Mouse (Mus musculus): Measurements from ENCODE around the gene Ppp1r1a. TPM values are rescaled to one million over a fixed set of nuclear protein-coding genes. Genes with fewer than 3 reads are reported as not detected.

Ppp1r1a gene
- polyA plus RNA-seq (2016; fragmentation: Nextera tagmentation; extraction: Ambion mirVana): 57.4 and 77.3 TPM in 2 replicates

DNA sequence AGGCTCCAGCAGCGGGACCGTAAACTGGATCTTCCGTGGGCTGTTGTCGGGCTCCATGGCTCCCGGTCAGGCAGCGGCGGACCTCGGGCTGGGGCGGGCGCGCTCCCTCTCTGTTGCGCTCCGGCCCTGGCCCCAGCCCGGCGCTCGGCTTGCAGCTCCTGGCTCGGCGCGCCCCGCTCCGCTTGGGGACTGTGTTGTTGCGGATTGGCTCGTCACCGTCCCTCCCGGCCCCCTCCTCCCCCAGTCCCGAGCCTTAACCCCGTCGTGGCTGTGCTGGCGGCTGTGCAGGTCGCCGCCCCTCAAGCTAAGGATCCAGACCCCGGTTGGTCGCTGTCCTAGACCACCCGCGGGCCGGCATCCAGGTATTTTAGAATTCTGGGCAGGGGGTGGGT is at the start of gene Ppp1r1a:
Ppp1r1a (minus strand) TSS at position 182 of the 392 bp plus-strand sequence.
- Histone ChIP-seq H3K27ac (peak within 1 kb of the TSS; percentile 89), H3K36me3 (0 out of 2 replicates have a peak, but pooled peaks cover 3% of the 10 kb centered on the region), H3K9me3 (no peaks in the 10 kb centered on the region), H3K4me3 (peak within 1 kb of the TSS; percentile 72), H3K4me1 (peaks cover 44% of the 10 kb centered on the region), H3K27me3 (ENCODE audit: insufficient read depth, poor library complexity, severe bottlenecking) (peaks cover 53% of the 10 kb centered on the region)
- WGBS: under 1% methylated on average over 36 of the region's 36 CpGs
- DNase-seq (ENCODE audit: low spot score): peak; percentile 85

DNA sequence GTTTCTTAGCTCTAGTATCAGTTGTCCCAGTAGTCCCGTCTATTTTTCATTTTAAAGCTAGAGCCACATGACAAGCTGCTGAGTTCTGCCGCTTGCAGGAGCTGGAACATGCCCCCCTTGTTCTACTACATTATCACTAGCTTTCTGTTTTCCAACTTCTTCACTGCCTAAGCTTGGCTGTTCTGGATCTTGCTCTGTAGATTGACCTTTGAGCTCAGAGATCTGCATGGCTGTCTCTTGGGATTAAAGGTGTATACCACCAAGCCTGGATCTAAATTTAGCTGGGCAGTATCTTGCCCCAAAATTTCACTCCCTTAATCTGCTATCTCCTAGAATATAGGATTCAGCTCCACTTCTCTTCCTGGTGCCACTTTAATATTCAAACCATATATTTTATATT is 48.1 kb upstream of the Ppp1r1a start:
- Histone ChIP-seq H3K4me3 (no peak overlapping the region), H3K4me1 (peaks cover 3% of the 10 kb centered on the region; the same call in 1 of the 2 replicates), H3K36me3 (no peaks in the 10 kb centered on the region), H3K27me3 (ENCODE audit: insufficient read depth, poor library complexity, severe bottlenecking) (no peaks in the 10 kb centered on the region), H3K9me3 (no peaks in the 10 kb centered on the region), H3K27ac (no peak overlapping the region)
- 72% methylated on average over 2 of the region's 2 CpGs for WGBS
- DNase-seq (ENCODE audit: low spot score): no peak

GRCm38 (mm10) chr15:103564981-103565380 is 27.2 kb upstream of the Ppp1r1a start, which contains the start of gene Glycam1:
Gene Glycam1 (minus strand): TSS chr15:103565081.
- no peak for DNase-seq (ENCODE audit: low spot score)
- H3K27me3 ChIP-seq (ENCODE audit: insufficient read depth, poor library complexity, severe bottlenecking): no peaks in the 10 kb centered on the region
- H3K27ac ChIP-seq: no peak within 1 kb of the TSS

DNA sequence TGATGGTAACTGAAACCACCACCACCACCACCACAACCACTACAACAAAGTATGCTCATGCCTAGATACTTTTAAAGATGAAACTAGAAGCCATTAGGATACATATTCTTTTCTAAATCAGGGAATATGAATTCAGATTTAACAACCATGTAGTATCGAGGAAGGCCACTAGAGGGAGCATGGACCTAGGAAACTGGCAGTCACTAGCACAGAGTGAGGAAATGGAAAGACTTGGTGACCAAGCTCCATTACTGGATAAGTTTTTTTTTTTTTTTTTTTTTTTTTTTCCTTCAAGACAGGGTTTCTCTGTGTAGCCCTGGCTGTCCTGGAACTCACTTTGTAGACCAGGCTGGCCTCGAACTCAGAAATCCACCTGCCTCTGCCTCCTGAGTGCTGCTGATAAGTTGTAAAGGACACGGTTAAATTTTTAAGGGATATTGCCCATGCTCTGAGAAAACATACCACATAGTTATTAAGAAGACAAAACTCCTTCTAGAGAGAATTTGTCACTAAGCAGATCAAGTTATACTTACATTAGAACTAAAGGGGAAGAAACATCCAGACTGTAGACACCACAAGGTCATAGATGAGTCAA is 14.4 kb upstream of the Ppp1r1a start:
- H3K9me3 ChIP-seq: no peaks in the 10 kb centered on the region
- H3K4me1 ChIP-seq: no peaks in the 10 kb centered on the region
- no peak overlapping the region for H3K27ac ChIP-seq
- H3K27me3 ChIP-seq (ENCODE audit: insufficient read depth, poor library complexity, severe bottlenecking): no peaks in the 10 kb centered on the region
- H3K4me3 ChIP-seq: no peak overlapping the region
- no peak for DNase-seq (ENCODE audit: low spot score)
- no peaks in the 10 kb centered on the region for H3K36me3 ChIP-seq
- 47% methylated on average over 3 of the region's 3 CpGs for WGBS

More at GRCm38 (mm10) chr15:103564981-103565380, 27.2 kb upstream of the Ppp1r1a start, which contains the start of gene Glycam1:
- Histone ChIP-seq H3K4me1 (no peaks in the 10 kb centered on the region), H3K4me3 (no peak within 1 kb of the TSS), H3K9me3 (no peaks in the 10 kb centered on the region), H3K36me3 (no peaks in the 10 kb centered on the region)

DNA sequence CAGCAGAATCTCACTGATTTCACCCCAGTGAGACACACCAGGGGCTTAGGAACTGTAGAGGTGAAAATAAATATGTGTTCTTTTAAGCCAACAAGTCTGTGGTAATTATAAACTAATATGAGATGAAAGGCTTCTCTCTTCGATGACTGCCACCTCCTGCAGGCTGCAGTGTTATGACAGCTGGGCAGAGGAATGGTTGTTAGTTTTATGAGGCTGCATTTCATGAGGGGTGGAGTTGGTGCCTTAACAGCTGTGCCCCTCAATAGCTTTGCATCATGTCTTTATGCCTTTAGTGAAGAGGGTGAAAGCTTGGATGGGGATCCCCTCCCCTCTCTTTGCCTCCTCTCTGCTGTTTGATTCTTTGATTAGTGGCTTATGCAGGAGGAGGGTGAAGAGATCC is 13.2 kb upstream of the Ppp1r1a start:
- no peak for DNase-seq (ENCODE audit: low spot score)
- Histone ChIP-seq H3K9me3 (no peaks in the 10 kb centered on the region), H3K36me3 (no peaks in the 10 kb centered on the region), H3K4me1 (no peaks in the 10 kb centered on the region), H3K27ac (no peak overlapping the region), H3K4me3 (no peak overlapping the region), H3K27me3 (ENCODE audit: insufficient read depth, poor library complexity, severe bottlenecking) (no peaks in the 10 kb centered on the region)
- WGBS: 42% methylated on average over 1 of the region's 1 CpGs

- WGBS: 79% methylated on average over 1 of the region's 1 CpGs
- Histone ChIP-seq H3K36me3 (no peaks in the 10 kb centered on the region), H3K4me3 (no peak overlapping the region), H3K4me1 (no peaks in the 10 kb centered on the region), H3K27ac (no peak overlapping the region), H3K27me3 (ENCODE audit: insufficient read depth, poor library complexity, severe bottlenecking) (no peaks in the 10 kb centered on the region), H3K9me3 (no peaks in the 10 kb centered on the region)
- DNase-seq (ENCODE audit: low spot score): no peak
Observed at GRCm38 (mm10) chr15:103549475-103549874, 11.7 kb upstream of the Ppp1r1a start.

DNA sequence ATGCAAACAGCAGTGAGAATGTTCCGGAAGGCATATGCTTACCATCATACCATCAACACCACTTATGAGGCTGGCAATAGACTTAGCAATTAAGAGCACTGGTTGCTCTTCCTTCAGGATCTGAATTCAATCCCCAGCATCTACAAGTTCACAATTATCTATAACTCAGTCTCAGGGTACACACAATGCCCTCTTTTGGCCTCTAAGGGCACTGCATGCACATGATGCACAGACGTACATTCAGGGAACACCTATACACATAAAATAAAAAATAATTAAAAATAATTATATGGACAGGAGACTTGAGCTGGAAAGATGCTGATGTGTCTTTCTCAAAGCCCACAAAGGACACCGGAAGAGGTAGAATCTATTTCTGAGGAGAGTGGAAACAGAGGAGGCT is 10.2 kb upstream of the Ppp1r1a start:
- H3K4me3 ChIP-seq: no peak overlapping the region
- no peaks in the 10 kb centered on the region for H3K9me3 ChIP-seq
- no peaks in the 10 kb centered on the region; the same call in 1 of the 2 replicates for H3K4me1 ChIP-seq
- no peaks in the 10 kb centered on the region for H3K27me3 ChIP-seq (ENCODE audit: insufficient read depth, poor library complexity, severe bottlenecking)
- WGBS: 81% methylated on average over 3 of the region's 3 CpGs
- no peaks in the 10 kb centered on the region for H3K36me3 ChIP-seq
- no peak overlapping the region for H3K27ac ChIP-seq
- DNase-seq (ENCODE audit: low spot score): no peak

GRCm38 (mm10) chr15:103542526-103542925 is 4.7 kb upstream of the Ppp1r1a start:
- no peak overlapping the region for H3K27ac ChIP-seq
- no peaks in the 10 kb centered on the region for H3K36me3 ChIP-seq
- H3K27me3 ChIP-seq (ENCODE audit: insufficient read depth, poor library complexity, severe bottlenecking): peaks cover 25% of the 10 kb centered on the region
- H3K4me1 ChIP-seq: peaks cover 16% of the 10 kb centered on the region
- no peak for DNase-seq (ENCODE audit: low spot score)
- no peak overlapping the region for H3K4me3 ChIP-seq
- H3K9me3 ChIP-seq: no peaks in the 10 kb centered on the region

GRCm38 (mm10) chr15:103540646-103541045 is 2.8 kb upstream of the Ppp1r1a start:
- no peaks in the 10 kb centered on the region for H3K36me3 ChIP-seq
- 65% methylated on average over 1 of the region's 1 CpGs for WGBS
- H3K27me3 ChIP-seq (ENCODE audit: insufficient read depth, poor library complexity, severe bottlenecking): peaks cover 41% of the 10 kb centered on the region
- H3K4me1 ChIP-seq: peaks cover 32% of the 10 kb centered on the region
- H3K27ac ChIP-seq: no peak overlapping the region
- H3K9me3 ChIP-seq: no peaks in the 10 kb centered on the region
- no peak overlapping the region for H3K4me3 ChIP-seq
- peak; percentile 69 for DNase-seq (ENCODE audit: low spot score)

- H3K27ac ChIP-seq: no peak overlapping the region
- no peaks in the 10 kb centered on the region for H3K36me3 ChIP-seq
- no peaks in the 10 kb centered on the region for H3K9me3 ChIP-seq
- H3K4me3 ChIP-seq: no peak overlapping the region
- peaks cover 44% of the 10 kb centered on the region for H3K4me1 ChIP-seq
- WGBS: 65% methylated on average over 2 of the region's 2 CpGs
- peak; percentile 58 for DNase-seq (ENCODE audit: low spot score)
- peaks cover 48% of the 10 kb centered on the region for H3K27me3 ChIP-seq (ENCODE audit: insufficient read depth, poor library complexity, severe bottlenecking)
Observed at GRCm38 (mm10) chr15:103539259-103539658, 1.5 kb upstream of the Ppp1r1a start.

- peak overlapping the region; percentile 72 for H3K4me3 ChIP-seq
- DNase-seq (ENCODE audit: low spot score): peak; percentile 86
- under 1% methylated on average over 37 of the region's 37 CpGs for WGBS
- H3K36me3 ChIP-seq: 0 out of 2 replicates have a peak, but pooled peaks cover 3% of the 10 kb centered on the region
- H3K27ac ChIP-seq: peak overlapping the region; percentile 89
- H3K4me1 ChIP-seq: peaks cover 44% of the 10 kb centered on the region
- no peaks in the 10 kb centered on the region for H3K9me3 ChIP-seq
- H3K27me3 ChIP-seq (ENCODE audit: insufficient read depth, poor library complexity, severe bottlenecking): peaks cover 53% of the 10 kb centered on the region
Observed at GRCm38 (mm10) chr15:103537011-103537821, 587 bp downstream of the Ppp1r1a start.

DNA sequence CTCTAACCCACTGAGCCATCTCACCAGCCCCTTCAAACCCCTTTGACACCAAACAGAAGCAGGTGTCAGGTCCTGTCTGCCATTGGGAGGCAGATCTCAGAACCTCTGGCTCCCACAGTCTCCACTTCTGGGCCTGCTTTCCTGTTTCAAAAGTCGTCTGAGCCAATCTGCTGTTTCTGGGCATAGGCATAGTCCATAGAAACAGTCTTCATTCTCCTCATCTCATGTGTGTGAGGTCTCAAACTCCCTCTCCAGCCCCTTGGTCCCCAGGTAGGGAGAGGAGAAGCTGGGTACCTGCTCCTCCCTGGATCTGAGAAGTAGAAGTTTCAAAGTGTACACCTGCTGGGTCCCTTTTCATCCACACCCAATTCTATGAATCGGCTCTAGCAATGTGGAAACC is 1.3 kb downstream of the Ppp1r1a start:
- Histone ChIP-seq H3K4me3 (peak overlapping the region; percentile 72), H3K4me1 (peaks cover 44% of the 10 kb centered on the region), H3K27ac (peak overlapping the region; percentile 89; the same call in 1 of the 2 replicates), H3K27me3 (ENCODE audit: insufficient read depth, poor library complexity, severe bottlenecking) (peaks cover 53% of the 10 kb centered on the region), H3K36me3 (0 out of 2 replicates have a peak, but pooled peaks cover 3% of the 10 kb centered on the region), H3K9me3 (no peaks in the 10 kb centered on the region)
- 18% methylated on average over 2 of the region's 2 CpGs for WGBS
- DNase-seq (ENCODE audit: low spot score): peak; percentile 74

DNA sequence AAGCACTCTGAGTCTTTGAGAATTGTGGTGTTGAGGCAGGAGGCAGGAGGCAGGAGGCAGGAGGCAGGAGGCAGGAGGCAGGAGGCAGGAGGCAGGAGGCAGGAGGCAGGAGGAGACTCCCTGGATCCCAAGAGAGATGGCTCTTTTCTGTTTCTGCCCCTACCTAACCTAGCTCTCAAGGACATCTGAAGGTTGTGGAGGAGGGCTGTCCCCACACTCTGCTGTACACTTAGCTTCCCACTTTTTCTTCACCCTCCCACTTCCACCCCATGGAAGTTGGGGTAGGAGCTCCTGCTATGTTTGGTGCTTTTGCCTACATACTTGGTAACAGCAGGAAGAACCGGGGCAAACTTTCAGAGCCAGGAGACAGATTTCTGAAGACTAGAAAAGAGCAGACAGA is 2.0 kb downstream of the Ppp1r1a start:
- DNase-seq (ENCODE audit: low spot score): peak; percentile 56
- Histone ChIP-seq H3K27ac (peak overlapping the region; percentile 52; the same call in 1 of the 2 replicates), H3K36me3 (0 out of 2 replicates have a peak, but pooled peaks cover 3% of the 10 kb centered on the region), H3K9me3 (no peaks in the 10 kb centered on the region), H3K27me3 (ENCODE audit: insufficient read depth, poor library complexity, severe bottlenecking) (peaks cover 53% of the 10 kb centered on the region), H3K4me1 (peaks cover 44% of the 10 kb centered on the region), H3K4me3 (no peak overlapping the region)
- 55% methylated on average over 1 of the region's 1 CpGs for WGBS
